Mouse (Mus musculus) ES-E14 (cell line): ENCODE measurements around the gene Gm28048. TPM values are rescaled to one million over a fixed set of nuclear protein-coding genes. Genes with fewer than 3 reads are reported as not detected.

Source experiments
- DNase-seq: peaks from one replicate; pipeline ENCODE4 v3.0.0-alpha.2; 2013; ENCODE audit warnings: low read depth, low spot score
- H3K27ac ChIP-seq: 2 replicates; pipeline ENCODE4 v1.5.1; 2012; ENCODE audit warnings: low read depth, mild to moderate bottlenecking, low read length, moderate library complexity, mixed read lengths; ENCODE audit not compliant: poor library complexity, insufficient read depth, severe bottlenecking
- H3K36me3 ChIP-seq: 2 replicates; pipeline ENCODE4 v1.6.1; 2012; ENCODE audit warnings: mild to moderate bottlenecking, low read length, moderate library complexity, mixed read lengths; ENCODE audit not compliant: control insufficient read depth, poor library complexity, insufficient read depth, severe bottlenecking
- H3K4me1 ChIP-seq, 2 experiments: fragments of 150-350 bp in 1 of 2; sonication (generic) in 1 of 2; 2 replicates each; pipeline ENCODE4 v1.6.1; 2012; ENCODE audit warnings: low read length in 2 of 2, mild to moderate bottlenecking in 1 of 2, mixed read lengths in 1 of 2; ENCODE audit not compliant: control insufficient read depth in 2 of 2, insufficient read depth in 2 of 2, poor library complexity in 1 of 2
- H3K4me3 ChIP-seq, 2 experiments: fragments of 150-350 bp in 1 of 2; sonication (generic) in 1 of 2; 2 replicates each; pipeline ENCODE4 v1.5.1; 2012; ENCODE audit warnings: low read length in 2 of 2, low read depth in 1 of 2, mild to moderate bottlenecking in 1 of 2, mixed read lengths in 1 of 2; ENCODE audit not compliant: insufficient read depth in 1 of 2, poor library complexity in 1 of 2, severe bottlenecking in 1 of 2
- H3K9ac ChIP-seq: 2 replicates; pipeline ENCODE4 v1.6.1; 2012; ENCODE audit warnings: low read depth, mild to moderate bottlenecking, low read length, mixed read lengths; ENCODE audit not compliant: poor library complexity, insufficient read depth, severe bottlenecking
- H3K9me3 ChIP-seq: fragments of 150-350 bp; sonication (generic); 2 replicates; pipeline ENCODE4 v1.6.1; 2012; ENCODE audit warnings: low read depth, mild to moderate bottlenecking, low read length; ENCODE audit not compliant: control insufficient read depth, insufficient read depth
- CHD2 ChIP-seq: IDR thresholded peaks from 2 replicates; pipeline ENCODE4 v1.6.1; 2014; ENCODE audit warnings: mild to moderate bottlenecking, low read depth, low read length, inconsistent platforms
- HCFC1 ChIP-seq: IDR thresholded peaks from 2 replicates; pipeline ENCODE4 v1.6.1; 2012; ENCODE audit warnings: low read length, inconsistent platforms, borderline replicate concordance; ENCODE audit not compliant: insufficient read depth
- MAFK ChIP-seq: IDR thresholded peaks from 2 replicates; pipeline ENCODE4 v1.6.1; 2014; ENCODE audit warnings: mild to moderate bottlenecking, low read depth, low read length, inconsistent platforms; ENCODE audit not compliant: insufficient read depth
- ZC3H11A ChIP-seq: IDR thresholded peaks from 2 replicates; pipeline ENCODE4 v1.6.1; 2012; ENCODE audit warnings: low read depth, mild to moderate bottlenecking, inconsistent platforms, low read length, borderline replicate concordance
- ZNF384 ChIP-seq: IDR thresholded peaks from 2 replicates; pipeline ENCODE4 v1.6.1; 2012; ENCODE audit warnings: low read depth, low read length, inconsistent platforms
- in situ Hi-C, 2 experiments: fragments of 600-800 bp; cut with MboI; formaldehyde crosslinking; loops; one replicate each; pipeline ENCODE4 v1.15.1; 2025; ENCODE audit warnings: low sequenced_read_pairs in 2 of 2, inconsistent platforms in 1 of 2; ENCODE audit not compliant: unreplicated experiment in 2 of 2
- total RNA-seq: library from RNA; depleted of rRNA; stranded (reverse); fragments of 300-350 nt; gene quantifications from 2 replicates; pipeline ENCODE4 v1.2.3, GENCODE M21; 2012

Gm28048 gene
- total RNA-seq, 1 experiment = 16.3 TPM

DNA sequence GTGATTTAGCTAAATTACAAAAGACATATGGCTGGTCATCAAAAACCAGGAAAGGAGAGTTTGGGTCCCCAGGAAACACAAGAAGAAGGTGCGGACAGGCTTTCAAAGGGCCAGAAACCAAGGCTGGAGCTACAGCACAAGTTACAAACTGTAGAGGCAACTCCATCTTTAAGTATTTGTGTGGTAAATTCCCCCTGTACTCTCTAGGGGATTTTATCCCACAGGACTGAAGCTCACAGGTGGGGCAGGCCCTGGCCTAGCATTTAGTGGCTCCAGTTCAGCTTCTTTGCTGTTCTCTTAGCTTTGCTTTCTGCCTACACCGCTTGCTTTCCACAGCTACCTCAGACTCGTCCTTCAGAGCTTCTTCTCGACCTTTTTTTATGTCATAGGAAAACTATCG, 114.2 kb downstream of the Gm28048 start:
- in situ Hi-C loops = no loop called here
- Histone ChIP-seq H3K9ac (no peak overlapping the region), H3K27ac (no peak overlapping the region), H3K36me3 (no peaks in the 10 kb centered on the region), H3K4me3 (no peak overlapping the region), H3K9me3 (no peaks in the 10 kb centered on the region), H3K4me1 (peaks cover 0 to 9% of the 10 kb centered on the region in 2 experiments; a peak in 1 of 4 replicates)
- no peak for TF ChIP-seq HCFC1
- no peak for TF ChIP-seq ZNF384
- TF ChIP-seq CHD2 = no peak
- no peak for DNase-seq

DNA sequence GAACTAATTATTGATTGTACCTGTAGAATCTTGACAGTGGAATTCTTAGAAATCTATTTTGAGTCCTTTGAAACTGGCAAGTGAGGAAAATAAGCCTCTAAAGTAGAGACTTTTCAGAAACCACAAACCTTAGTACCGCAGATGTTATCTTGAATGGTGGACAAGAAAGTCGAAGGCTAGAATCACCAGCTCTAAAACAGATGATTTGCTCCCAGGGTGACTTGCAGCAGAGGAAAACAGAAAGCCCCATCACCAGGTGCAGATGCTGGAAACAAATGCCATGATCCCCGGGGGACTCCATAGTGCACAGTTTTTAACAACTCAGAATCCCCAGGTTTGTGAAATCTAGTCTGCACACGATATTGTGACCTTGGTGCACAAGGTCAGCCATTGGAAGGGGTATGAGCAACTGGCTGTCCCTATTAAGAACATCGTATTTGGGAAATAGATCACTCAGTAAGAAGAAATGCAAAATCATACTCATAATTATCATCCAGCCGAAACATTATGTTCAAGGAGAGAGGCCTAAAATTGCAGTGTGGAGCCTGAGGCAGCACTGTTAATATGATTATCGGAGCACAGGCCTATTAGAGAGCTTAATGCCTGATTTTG, 116.1 kb downstream of the Gm28048 start:
- Histone ChIP-seq H3K4me1 (peaks cover 3 to 6% of the 10 kb centered on the region in 2 experiments; a peak in 1 of 4 replicates), H3K9ac (no peak overlapping the region), H3K36me3 (no peaks in the 10 kb centered on the region), H3K4me3 (no peak overlapping the region), H3K9me3 (no peaks in the 10 kb centered on the region), H3K27ac (no peak overlapping the region)
- TF ChIP-seq ZC3H11A (no peak), ZNF384 (no peak), CHD2 (no peak), MAFK (no peak), HCFC1 (no peak)
- in situ Hi-C loops = no loop called here
- DNase-seq = no peak

DNA sequence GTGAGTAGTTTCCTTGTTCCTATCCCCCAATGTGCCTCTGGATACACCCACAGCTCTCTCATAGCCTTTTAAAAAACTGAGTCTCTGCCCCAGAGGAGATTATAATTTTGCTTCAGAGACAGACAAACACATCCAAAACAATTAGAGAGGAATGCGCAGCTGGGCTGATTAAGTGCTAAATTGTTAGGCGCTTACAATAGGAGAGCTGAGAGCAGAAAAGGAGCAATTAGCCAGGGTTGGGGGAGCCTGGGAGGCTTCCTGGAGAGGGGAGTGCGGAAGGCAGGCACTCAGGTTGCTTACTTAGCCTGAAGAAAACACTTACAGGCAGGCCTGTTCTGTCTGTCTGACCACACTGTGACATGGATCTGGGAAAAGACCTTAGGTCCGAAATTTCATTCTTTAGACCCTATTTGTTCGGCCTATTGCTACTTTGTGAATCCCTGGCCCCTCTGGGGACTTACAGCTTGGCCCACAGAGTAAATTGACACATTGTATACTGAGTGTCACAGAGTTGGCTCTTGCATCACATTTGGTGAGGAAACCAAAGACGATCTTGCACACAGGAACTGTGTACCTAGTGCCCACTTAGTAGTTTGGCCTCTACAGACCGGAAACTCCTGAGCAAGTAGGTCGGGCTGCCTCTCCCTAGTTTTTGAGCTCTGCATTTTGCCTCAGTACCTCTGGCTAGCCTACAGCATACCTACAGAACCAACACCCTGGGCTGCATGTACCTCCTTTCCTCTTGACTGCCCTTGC, 117.4 kb downstream of the Gm28048 start:
- no peak for TF ChIP-seq ZNF384
- no peak for TF ChIP-seq HCFC1
- no peak for TF ChIP-seq ZC3H11A
- Histone ChIP-seq H3K9ac (no peak overlapping the region), H3K36me3 (no peaks in the 10 kb centered on the region), H3K4me3 (no peak overlapping the region), H3K9me3 (no peaks in the 10 kb centered on the region), H3K4me1 (peaks cover 3 to 6% of the 10 kb centered on the region in 2 experiments; a peak in 1 of 4 replicates), H3K27ac (no peak overlapping the region)
- in situ Hi-C loops = no loop called here
- no peak for DNase-seq

DNA sequence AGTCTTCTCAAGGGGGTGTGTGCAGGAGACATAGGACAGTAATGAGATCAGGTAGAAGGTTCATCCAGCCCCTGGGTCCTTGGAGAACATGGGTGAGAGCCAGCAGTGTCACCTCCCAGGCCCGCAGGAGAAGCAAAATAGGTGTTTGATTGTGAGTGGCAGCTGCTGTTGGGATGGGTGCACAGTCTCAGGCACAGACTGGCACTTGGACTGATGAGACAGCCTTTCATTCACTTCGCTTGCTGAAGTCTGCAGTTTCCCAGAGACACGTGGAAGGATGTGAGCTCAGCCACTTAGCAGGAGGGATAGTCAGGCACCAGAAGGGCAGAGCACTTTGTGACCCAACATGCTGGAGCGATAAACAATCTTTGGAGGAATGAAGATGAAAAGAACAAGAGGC, 118.3 kb downstream of the Gm28048 start:
- TF ChIP-seq HCFC1 (no peak), MAFK (no peak), CHD2 (no peak), ZNF384 (no peak), ZC3H11A (no peak)
- peaks cover 3 to 6% of the 10 kb centered on the region in 2 experiments; a peak in 1 of 4 replicates for H3K4me1 ChIP-seq
- no peak overlapping the region for H3K9ac ChIP-seq
- in situ Hi-C loops = no loop called here
- H3K27ac ChIP-seq = no peak overlapping the region
- no peak overlapping the region for H3K4me3 ChIP-seq
- no peaks in the 10 kb centered on the region for H3K9me3 ChIP-seq
- no peak for DNase-seq
- H3K36me3 ChIP-seq = no peaks in the 10 kb centered on the region
